Mouse (Mus musculus) spleen, postnatal 4 days (tissue): ENCODE measurements at regions not wholly inside any gene's neighbourhood (a gene's known extent, or its start where the extent isn't known, plus 50 kb on each side); places are given as distances from the start of the nearest gene placed in this dataset.

Source experiments
- DNase-seq, 2 experiments: peaks; one replicate each; pipeline ENCODE4 v3.0.0; 2022; ENCODE audit warnings: low spot score in 2 of 2

- no peak for DNase-seq
Measured at GRCm38 (mm10) chr6:117000951-117001725, 167.2 kb upstream of the Cxcl12 start.

- no peak for DNase-seq
Measured at GRCm38 (mm10) chr6:117012621-117013020, 155.7 kb upstream of the Cxcl12 start.

GRCm38 (mm10) chr6:117015461-117015860 is 152.9 kb upstream of the Cxcl12 start:
- no peak for DNase-seq

GRCm38 (mm10) chr6:117021851-117022250 is 146.5 kb upstream of the Cxcl12 start:
- no peak for DNase-seq

GRCm38 (mm10) chr6:117032042-117032746 is 136.1 kb upstream of the Cxcl12 start:
- no peak for DNase-seq

- DNase-seq: no peak
Measured at GRCm38 (mm10) chr6:117043744-117044143, 124.6 kb upstream of the Cxcl12 start.

GRCm38 (mm10) chr6:117049459-117050010 is 118.8 kb upstream of the Cxcl12 start:
- no peak for DNase-seq

- no peak for DNase-seq
Measured at GRCm38 (mm10) chr6:117060688-117061087, 107.6 kb upstream of the Cxcl12 start.

GRCm38 (mm10) chr6:117067541-117068305 is 100.6 kb upstream of the Cxcl12 start:
- no peak for DNase-seq

GRCm38 (mm10) chr6:117071311-117071710 is 97.0 kb upstream of the Cxcl12 start:
- DNase-seq: no peak

GRCm38 (mm10) chr6:117071857-117072256 is 96.5 kb upstream of the Cxcl12 start:
- no peak for DNase-seq

- no peak for DNase-seq
Measured at GRCm38 (mm10) chr6:117079500-117079899, 88.8 kb upstream of the Cxcl12 start.

GRCm38 (mm10) chr6:117080973-117081372 is 87.4 kb upstream of the Cxcl12 start:
- DNase-seq: no peak

- no peak for DNase-seq
Measured at GRCm38 (mm10) chr6:117084211-117084610, 84.1 kb upstream of the Cxcl12 start.

- DNase-seq: no peak
Measured at GRCm38 (mm10) chr6:117084833-117085500, 83.4 kb upstream of the Cxcl12 start.

GRCm38 (mm10) chr6:117094742-117095141 is 73.6 kb upstream of the Cxcl12 start:
- DNase-seq: no peak

- no peak for DNase-seq
Measured at GRCm38 (mm10) chr6:117099871-117100270, 68.5 kb upstream of the Cxcl12 start.

GRCm38 (mm10) chr6:117102693-117103092 is 65.6 kb upstream of the Cxcl12 start:
- no peak for DNase-seq

- no peak for DNase-seq
Measured at GRCm38 (mm10) chr6:117104047-117104446, 64.3 kb upstream of the Cxcl12 start.

- DNase-seq: no peak
Measured at GRCm38 (mm10) chr6:117104463-117104862, 63.9 kb upstream of the Cxcl12 start.

GRCm38 (mm10) chr6:117105182-117105589 is 63.1 kb upstream of the Cxcl12 start:
- DNase-seq: no peak

GRCm38 (mm10) chr6:117110291-117110690 is 58.0 kb upstream of the Cxcl12 start:
- no peak for DNase-seq
